Mouse (Mus musculus) lung, postnatal 0 days (tissue): ENCODE data around the gene Ushbp1.

Experiments
- CTCF ChIP-seq: IDR thresholded peaks from 2 replicates; pipeline ENCODE4 v1.5.1; 2016; ENCODE audit warnings: antibody characterized with exemption, mild to moderate bottlenecking
- EP300 ChIP-seq: IDR thresholded peaks from 2 replicates; pipeline ENCODE4 v1.6.1; 2016; ENCODE audit warnings: antibody characterized with exemption, mild to moderate bottlenecking, control low read depth

DNA sequence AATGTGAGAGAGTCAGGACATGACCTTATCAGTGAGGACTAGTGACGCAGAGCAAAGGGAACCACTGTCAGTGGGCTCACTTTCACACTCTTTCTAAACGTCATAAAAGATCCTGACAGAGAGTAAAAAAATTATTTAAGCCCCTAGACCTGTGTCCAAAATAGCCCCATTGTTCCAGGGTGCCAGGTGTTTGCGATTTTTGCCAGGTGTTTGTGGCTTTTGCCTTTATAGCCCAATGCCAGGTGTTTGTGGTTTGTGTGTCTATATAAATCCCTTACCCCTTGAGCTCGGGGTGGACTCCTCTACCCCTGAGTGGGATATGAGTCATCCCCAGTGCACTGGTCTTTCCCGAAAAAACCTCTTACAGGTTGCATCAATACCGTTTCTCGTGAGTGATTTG is 49.5 kb upstream of the Ushbp1 start:
- TF ChIP-seq EP300 (no peak), CTCF (no peak)
